Mouse (Mus musculus) retina, postnatal 1 day (tissue): ENCODE data around the gene Rmi2.

Source experiments
- DNase-seq: peaks from one replicate; pipeline ENCODE4 v3.0.0-alpha.2; 2012

Rmi2 gene

GRCm38 (mm10) chr16:10867904-10868440, 33.1 kb downstream of the Rmi2 start:
- peak; percentile 58 for DNase-seq

- DNase-seq: peak; percentile 50
Measured at GRCm38 (mm10) chr16:10870969-10871368, 36.1 kb downstream of the Rmi2 start.

- no peak for DNase-seq
Measured at GRCm38 (mm10) chr16:10872825-10873360, 38.0 kb downstream of the Rmi2 start.

GRCm38 (mm10) chr16:10873654-10874053, 38.8 kb downstream of the Rmi2 start:
- DNase-seq: peak; percentile 88

GRCm38 (mm10) chr16:10878227-10878626, 43.4 kb downstream of the Rmi2 start:
- DNase-seq: no peak

GRCm38 (mm10) chr16:10879467-10879866, 44.6 kb downstream of the Rmi2 start:
- DNase-seq: peak; percentile 79

GRCm38 (mm10) chr16:10881231-10881962, 46.5 kb downstream of the Rmi2 start:
- DNase-seq: no peak

GRCm38 (mm10) chr16:10887436-10887835, 52.6 kb downstream of the Rmi2 start:
- DNase-seq: no peak

- peak; percentile 32 for DNase-seq
Measured at GRCm38 (mm10) chr16:10890363-10890762, 55.5 kb downstream of the Rmi2 start.

GRCm38 (mm10) chr16:10893161-10893560, 58.3 kb downstream of the Rmi2 start:
- no peak for DNase-seq

- DNase-seq: no peak
Measured at GRCm38 (mm10) chr16:10895906-10896305, 61.0 kb downstream of the Rmi2 start.

GRCm38 (mm10) chr16:10897372-10897771, 62.5 kb downstream of the Rmi2 start:
- peak; percentile 43 for DNase-seq

GRCm38 (mm10) chr16:10900736-10901135, 65.9 kb downstream of the Rmi2 start:
- DNase-seq: no peak

- no peak for DNase-seq
Measured at GRCm38 (mm10) chr16:10901956-10902355, 67.1 kb downstream of the Rmi2 start.

- no peak for DNase-seq
Measured at GRCm38 (mm10) chr16:10902849-10903248, 68.0 kb downstream of the Rmi2 start.

- peak; percentile 60 for DNase-seq
Measured at GRCm38 (mm10) chr16:10905661-10906113, 70.8 kb downstream of the Rmi2 start.

- DNase-seq: no peak
Measured at GRCm38 (mm10) chr16:10910541-10910940, 75.7 kb downstream of the Rmi2 start.

GRCm38 (mm10) chr16:10911061-10911460, 76.2 kb downstream of the Rmi2 start:
- DNase-seq: no peak

GRCm38 (mm10) chr16:10915066-10915465, 80.2 kb downstream of the Rmi2 start:
- DNase-seq: no peak

- no peak for DNase-seq
Measured at GRCm38 (mm10) chr16:10916271-10916670, 81.4 kb downstream of the Rmi2 start.

- no peak for DNase-seq
Measured at GRCm38 (mm10) chr16:10919856-10920255, 85.0 kb downstream of the Rmi2 start.

- no peak for DNase-seq
Measured at GRCm38 (mm10) chr16:10923561-10923960, 88.7 kb downstream of the Rmi2 start.

GRCm38 (mm10) chr16:10925591-10926180, 90.8 kb downstream of the Rmi2 start:
- DNase-seq: peak; percentile 38

GRCm38 (mm10) chr16:10927026-10927425, 92.2 kb downstream of the Rmi2 start:
- no peak for DNase-seq
